Mouse (Mus musculus): Measurements from ENCODE around the gene Sat1. TPM values are rescaled to one million over a fixed set of nuclear protein-coding genes. Genes with fewer than 3 reads are reported as not detected.

The Sat1 gene
- total and polyA plus RNA-seq, 3 experiments = 22.1 to 31.7 (median 29.2) TPM

DNA sequence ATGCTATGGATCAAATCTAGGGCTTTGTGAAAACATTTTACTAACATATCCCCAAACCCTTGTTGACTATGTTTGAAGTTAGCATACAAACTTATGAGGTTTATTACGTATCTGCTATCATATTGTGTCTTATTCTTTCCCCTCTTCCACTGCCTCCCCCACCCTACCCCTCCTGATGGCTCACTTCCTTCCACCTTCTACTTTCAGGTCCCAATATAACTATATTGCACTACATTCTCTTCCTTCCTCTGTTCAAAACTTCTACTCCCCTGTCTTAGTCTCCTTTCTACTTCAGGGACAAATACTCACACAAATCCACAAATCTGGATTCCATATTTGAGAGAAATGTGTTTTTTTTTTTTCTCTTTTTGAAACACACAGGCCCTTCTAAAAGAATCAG, 52.7 kb downstream of the Sat1 start:
- H3K79me2 ChIP-seq (replicated peaks; ENCODE audit: control insufficient read depth, insufficient read depth, low read length) = no peaks in the 10 kb centered on the region
- no peak overlapping the region for H3K4me3 ChIP-seq
- WGBS = 47% methylated on average over 1 of the region's 1 CpGs
- H3K9ac ChIP-seq (ENCODE audit: low read depth, low read length) = no peak overlapping the region
- intact Hi-C loops (cut with DNase I) = no loop called here
- H3K27me3 ChIP-seq (ENCODE audit: control insufficient read depth, insufficient read depth, low read length) = no peaks in the 10 kb centered on the region
- no peak for TF ChIP-seq EP300 (IDR thresholded peaks at IDR 0.05; ENCODE audit: insufficient read depth, low read depth, low read length)
- no peak for TF ChIP-seq CTCF (IDR thresholded peaks at IDR 0.05)
- no peak for TF ChIP-seq POLR2A (IDR thresholded peaks at IDR 0.05; ENCODE audit: insufficient read depth, low read depth, low read length)
- no peaks in the 10 kb centered on the region for H3K36me3 ChIP-seq (ENCODE audit: control insufficient read depth, insufficient read depth, low read length)
- no peak overlapping the region for H3K27ac ChIP-seq
- no peak for DNase-seq
- H3K4me1 ChIP-seq (ENCODE audit: control insufficient read depth, insufficient read depth, low read length) = no peaks in the 10 kb centered on the region

Other genes with a start within 250 kb of the Sat1 start
- gene Magea8, start 220.6 kb downstream of the Sat1 start, total RNA-seq (2021) = not detected
- gene Magea8, start 220.6 kb downstream of the Sat1 start, polyA plus RNA-seq (2012; rRNA removed) = not detected in 2 replicates
- gene Magea5, start 153.3 kb downstream of the Sat1 start, total RNA-seq (2021) = not detected
- not detected in 2 replicates for gene Magea5, start 153.3 kb downstream of the Sat1 start, polyA plus RNA-seq (2012; rRNA removed)
- gene Magea1, start 126.7 kb downstream of the Sat1 start, total RNA-seq (2021) = not detected
- gene Magea1, start 126.7 kb downstream of the Sat1 start, polyA plus RNA-seq (2012; rRNA removed) = not detected in 2 replicates
- not detected for gene Magea2, start 122.8 kb downstream of the Sat1 start, total RNA-seq (2021)
- not detected in 2 replicates for gene Magea2, start 122.8 kb downstream of the Sat1 start, polyA plus RNA-seq (2012; rRNA removed)
- gene Cldn34b2, start 88.0 kb downstream of the Sat1 start, total RNA-seq (2021) = not detected
- not detected in 2 replicates for gene Cldn34b2, start 88.0 kb downstream of the Sat1 start, polyA plus RNA-seq (2012; rRNA removed)
- gene Acot9, start 46.0 kb upstream of the Sat1 start, total RNA-seq (2021) = 10 to 100 TPM; 24.0 to 26.1 TPM
- gene Acot9, start 46.0 kb upstream of the Sat1 start, polyA plus RNA-seq (2012; rRNA removed) = 11.5 and 21.1 TPM in 2 replicates
- gene Prdx4, start 124.3 kb upstream of the Sat1 start, total RNA-seq (2021) = 10 to 100 TPM; 25.1 to 25.7 TPM
- 22.6 and 34.9 TPM in 2 replicates for gene Prdx4, start 124.3 kb upstream of the Sat1 start, polyA plus RNA-seq (2012; rRNA removed)